Mouse (Mus musculus) intestine, embryonic 14.5 days (tissue): Measurements from ENCODE around the gene Chtop. TPM values are rescaled to one million over a fixed set of nuclear protein-coding genes. Genes with fewer than 3 reads are reported as not detected.

ENCODE experiments used
- ATAC-seq: fragments of 200-750 bp; cut with Nextera tagmentation; replicated peaks from 2 replicates; pipeline ENCODE4 v1.8.0; 2017; ENCODE audit warnings: low read depth, moderate number of reproducible peaks, moderate TSS enrichment, moderate library complexity; ENCODE audit not compliant: low FRiP score, low TSS enrichment
- DNase-seq: peaks from one replicate; pipeline ENCODE4 v3.0.0-alpha.2; 2018; ENCODE audit warnings: low spot score
- H3K27ac ChIP-seq: fragments of 300-500 bp; sonication (generic); 2 replicates; pipeline ENCODE4 v1.5.1; 2014; ENCODE audit warnings: low read depth, mild to moderate bottlenecking, control low read depth
- H3K27me3 ChIP-seq: fragments of 300-500 bp; sonication (generic); replicated peaks from 2 replicates; pipeline ENCODE4 v1.6.1; 2014; ENCODE audit warnings: low read length, control low read depth; ENCODE audit not compliant: control insufficient read depth, insufficient read depth
- H3K36me3 ChIP-seq: fragments of 300-500 bp; sonication (generic); 2 replicates; pipeline ENCODE4 v1.6.1; 2014; ENCODE audit warnings: low read length, control low read depth; ENCODE audit not compliant: control insufficient read depth, insufficient read depth
- H3K4me1 ChIP-seq: fragments of 300-500 bp; sonication (generic); replicated peaks from 2 replicates; pipeline ENCODE4 v1.6.1; 2014; ENCODE audit warnings: low read length, control low read depth, mixed read lengths; ENCODE audit not compliant: control insufficient read depth, insufficient read depth
- H3K4me2 ChIP-seq: fragments of 300-500 bp; sonication (generic); 2 replicates; pipeline ENCODE4 v1.6.1; 2014; ENCODE audit warnings: low read length
- H3K4me3 ChIP-seq: fragments of 300-500 bp; sonication (generic); 2 replicates; pipeline ENCODE4 v1.5.1; 2014; ENCODE audit warnings: low read depth, low read length, control low read depth, mixed read lengths
- H3K9ac ChIP-seq: fragments of 300-500 bp; sonication (generic); 2 replicates; pipeline ENCODE4 v1.6.1; 2014; ENCODE audit warnings: mild to moderate bottlenecking, low read length
- H3K9me3 ChIP-seq: fragments of 300-500 bp; sonication (generic); 2 replicates; pipeline ENCODE4 v1.6.1; 2016; ENCODE audit warnings: low read length, control low read depth; ENCODE audit not compliant: control insufficient read depth
- WGBS: fragments of 180-500 bp; shearing (Covaris S2); extraction: QIAGEN DNeasy Blood & Tissue Kit; methylation state at CpG from one replicate; pipeline ENCODE4 v1.1.7; 2014; 5-methylcytosine and 5-hydroxymethylcytosine counted together
- polyA plus RNA-seq: library from polyadenylated mRNA; unstranded; fragments of >200 nt; fragmentation: Nextera tagmentation; extraction: Ambion mirVana; gene quantifications from 2 replicates; pipeline ENCODE4 v1.2.1, GENCODE M21; 2014

The Chtop gene
- polyA plus RNA-seq, 1 experiment from 2014 or later: 87.0 TPM

GRCm38 (mm10) chr3:90535446-90535845, 26.1 kb upstream of the Chtop start:
- DNase-seq (no peak), ATAC-seq (no peak)
- H3K9ac ChIP-seq: no peak overlapping the region
- no peaks in the 10 kb centered on the region for H3K9me3 ChIP-seq
- H3K4me3 ChIP-seq: no peak overlapping the region
- H3K27ac ChIP-seq: no peak overlapping the region
- no peaks in the 10 kb centered on the region for H3K27me3 ChIP-seq
- peaks cover 8% of the 10 kb centered on the region for H3K4me1 ChIP-seq
- 83% methylated on average over 1 of the region's 1 CpGs for WGBS
- H3K36me3 ChIP-seq: no peaks in the 10 kb centered on the region
- no peak overlapping the region for H3K4me2 ChIP-seq

DNA sequence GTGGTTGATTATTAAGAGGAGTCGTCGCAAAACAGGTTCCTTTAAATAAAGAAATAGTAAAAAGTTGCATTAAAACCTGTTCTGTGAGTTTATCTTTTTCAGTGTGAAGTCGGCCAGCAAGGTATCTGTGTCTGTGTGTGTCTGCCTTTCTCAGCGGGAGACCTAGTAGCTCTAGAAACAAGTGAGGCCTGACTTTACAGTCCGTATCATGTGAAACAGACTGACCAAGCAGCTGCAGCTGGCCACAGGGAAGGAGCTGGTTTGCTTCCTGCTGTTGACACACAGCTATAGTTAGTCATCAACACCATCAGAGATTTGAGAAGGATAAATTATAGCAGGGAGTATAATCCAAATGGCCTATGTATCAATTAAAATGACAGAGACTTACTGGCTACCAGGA, 22.4 kb upstream of the Chtop start:
- Histone ChIP-seq H3K9me3 (no peaks in the 10 kb centered on the region), H3K36me3 (no peaks in the 10 kb centered on the region), H3K4me2 (no peak overlapping the region), H3K27me3 (no peaks in the 10 kb centered on the region), H3K4me3 (no peak overlapping the region), H3K27ac (no peak overlapping the region), H3K4me1 (no peaks in the 10 kb centered on the region), H3K9ac (no peak overlapping the region)
- DNase-seq (no peak), ATAC-seq (no peak)
- WGBS: 67% methylated on average over 5 of the region's 5 CpGs

GRCm38 (mm10) chr3:90527291-90527873, 18.1 kb upstream of the Chtop start:
- Histone ChIP-seq H3K4me2 (no peak overlapping the region), H3K9ac (no peak overlapping the region), H3K4me1 (no peaks in the 10 kb centered on the region), H3K36me3 (no peaks in the 10 kb centered on the region), H3K4me3 (no peak overlapping the region), H3K27me3 (no peaks in the 10 kb centered on the region), H3K27ac (no peak overlapping the region), H3K9me3 (no peaks in the 10 kb centered on the region)
- ATAC-seq (no peak), DNase-seq (no peak)
- 80% methylated on average over 7 of the region's 7 CpGs for WGBS

DNA sequence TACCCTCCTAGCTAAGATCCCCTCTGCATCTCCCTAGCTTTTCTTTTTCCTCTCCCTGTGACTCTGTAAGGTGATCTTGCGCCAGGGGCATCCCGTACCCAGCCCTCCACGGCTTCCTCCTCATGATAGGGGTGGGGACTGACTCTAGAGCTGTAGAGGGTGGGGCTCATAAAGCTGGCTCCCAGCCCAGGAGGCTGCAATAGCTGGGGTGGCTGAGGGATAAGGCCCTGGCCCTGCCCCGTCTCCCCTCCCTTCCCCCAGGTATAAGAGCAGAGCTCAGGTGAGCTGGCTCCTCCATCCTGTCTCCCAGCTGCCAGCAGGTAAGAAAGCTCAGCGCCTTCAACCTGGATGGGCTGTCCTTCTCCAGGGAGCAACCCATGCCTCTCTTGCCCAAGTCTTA, 17.3 kb upstream of the Chtop start, which contains the start of gene S100a14:
S100a14 (plus strand) TSS at position 277 of the 400 bp plus-strand sequence.
- DNase-seq (no peak), ATAC-seq (peak; percentile 87)
- Histone ChIP-seq H3K9ac (no peak within 1 kb of the TSS), H3K27ac (no peak within 1 kb of the TSS), H3K36me3 (no peaks in the 10 kb centered on the region), H3K4me1 (no peaks in the 10 kb centered on the region), H3K9me3 (no peaks in the 10 kb centered on the region), H3K4me2 (no peak within 1 kb of the TSS), H3K27me3 (no peaks in the 10 kb centered on the region), H3K4me3 (no peak within 1 kb of the TSS)
- WGBS: 59% methylated on average over 5 of the region's 5 CpGs

DNA sequence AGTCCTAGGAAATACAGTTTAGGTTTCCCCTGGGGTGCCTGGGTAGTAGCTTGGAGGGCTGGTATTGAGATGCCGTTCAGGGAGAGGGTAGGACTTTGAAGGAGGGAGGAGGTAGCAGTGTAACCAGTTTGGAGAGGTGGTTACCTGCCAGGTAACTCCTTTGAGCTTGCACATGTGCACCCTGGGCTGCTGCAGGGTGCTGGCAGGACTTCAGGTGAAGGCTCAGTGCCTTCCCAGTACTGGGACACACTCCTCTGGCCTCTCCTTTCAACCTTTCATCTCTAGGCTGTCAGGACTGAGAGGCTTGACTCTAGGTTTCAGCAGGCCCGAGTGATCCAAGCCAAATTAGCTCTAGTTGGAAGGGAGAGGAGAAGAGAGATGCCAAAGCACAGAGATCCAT, 16.8 kb upstream of the Chtop start:
- peak; percentile 20; the same call in 1 of the 2 replicates for ATAC-seq
- WGBS: 80% methylated on average over 2 of the region's 2 CpGs
- Histone ChIP-seq H3K4me3 (no peak overlapping the region), H3K4me1 (no peaks in the 10 kb centered on the region), H3K9me3 (no peaks in the 10 kb centered on the region), H3K27ac (no peak overlapping the region), H3K9ac (no peak overlapping the region), H3K27me3 (no peaks in the 10 kb centered on the region), H3K36me3 (no peaks in the 10 kb centered on the region), H3K4me2 (no peak overlapping the region)
- no peak for DNase-seq

DNA sequence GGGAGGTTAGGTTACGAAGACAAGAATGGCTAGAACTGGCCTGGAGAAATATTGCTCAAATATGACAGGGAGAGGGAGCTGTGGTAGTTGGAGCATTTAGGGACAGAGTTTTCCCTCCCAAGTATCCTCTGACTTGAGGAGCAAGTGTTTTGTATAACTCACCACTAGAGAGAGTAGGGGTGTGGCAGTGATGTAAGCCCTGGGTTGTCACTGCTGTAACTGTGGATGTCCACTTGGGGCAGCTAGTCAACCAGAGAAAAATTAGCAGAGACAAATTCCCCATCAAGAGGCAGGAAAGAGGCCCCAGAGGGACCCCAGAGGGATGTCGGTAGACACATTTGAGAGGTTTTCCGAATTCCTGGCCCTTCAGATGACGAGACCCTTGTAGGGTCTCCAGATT, 16.1 kb upstream of the Chtop start:
- WGBS: 56% methylated on average over 4 of the region's 4 CpGs
- no peaks in the 10 kb centered on the region for H3K27me3 ChIP-seq
- DNase-seq: no peak
- ATAC-seq: no peak
- H3K9me3 ChIP-seq: no peaks in the 10 kb centered on the region
- H3K27ac ChIP-seq: no peak overlapping the region
- H3K36me3 ChIP-seq: no peaks in the 10 kb centered on the region
- no peak overlapping the region for H3K4me2 ChIP-seq
- no peaks in the 10 kb centered on the region for H3K4me1 ChIP-seq
- H3K9ac ChIP-seq: no peak overlapping the region
- no peak overlapping the region for H3K4me3 ChIP-seq

DNA sequence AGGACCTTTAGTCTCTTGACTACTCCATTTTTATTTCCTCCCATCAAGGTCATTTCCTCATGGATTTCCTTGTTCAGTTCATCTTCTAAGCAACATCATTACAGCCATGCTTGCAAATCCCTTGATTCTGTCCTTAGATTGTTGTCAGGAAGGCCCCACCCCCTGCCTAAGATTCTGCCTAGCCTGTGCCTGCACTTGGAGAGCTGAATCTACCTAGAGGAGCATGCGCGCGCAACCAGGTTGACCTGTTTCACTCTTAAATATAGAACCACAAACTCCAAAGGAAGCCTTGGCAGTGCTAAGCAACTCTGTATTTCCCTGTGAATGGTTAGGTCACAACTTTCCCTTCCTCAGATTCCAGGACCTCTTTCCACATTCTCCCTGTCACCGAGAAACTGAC, 8.4 kb upstream of the Chtop start:
- Histone ChIP-seq H3K36me3 (no peaks in the 10 kb centered on the region), H3K4me3 (no peak overlapping the region), H3K27me3 (no peaks in the 10 kb centered on the region), H3K27ac (no peak overlapping the region), H3K4me2 (no peak overlapping the region), H3K9ac (no peak overlapping the region), H3K4me1 (peaks cover 7% of the 10 kb centered on the region; the same call in 1 of the 2 replicates), H3K9me3 (no peaks in the 10 kb centered on the region)
- ATAC-seq: no peak
- no peak for DNase-seq
- 70% methylated on average over 4 of the region's 4 CpGs for WGBS

- Histone ChIP-seq H3K27me3 (no peaks in the 10 kb centered on the region), H3K4me2 (peak overlapping the region; percentile 92; the same call in 1 of the 2 replicates), H3K4me1 (peaks cover 7% of the 10 kb centered on the region; the same call in 1 of the 2 replicates), H3K4me3 (no peak overlapping the region), H3K36me3 (0 out of 2 replicates have a peak, but pooled peaks cover 2% of the 10 kb centered on the region), H3K27ac (no peak overlapping the region), H3K9me3 (no peaks in the 10 kb centered on the region), H3K9ac (no peak overlapping the region)
- no peak for DNase-seq
- no peak for ATAC-seq
- 94% methylated on average over 4 of the region's 4 CpGs for WGBS
These were observed 6.5 kb upstream of the Chtop start for GRCm38 (mm10) chr3:90515789-90516188.

DNA sequence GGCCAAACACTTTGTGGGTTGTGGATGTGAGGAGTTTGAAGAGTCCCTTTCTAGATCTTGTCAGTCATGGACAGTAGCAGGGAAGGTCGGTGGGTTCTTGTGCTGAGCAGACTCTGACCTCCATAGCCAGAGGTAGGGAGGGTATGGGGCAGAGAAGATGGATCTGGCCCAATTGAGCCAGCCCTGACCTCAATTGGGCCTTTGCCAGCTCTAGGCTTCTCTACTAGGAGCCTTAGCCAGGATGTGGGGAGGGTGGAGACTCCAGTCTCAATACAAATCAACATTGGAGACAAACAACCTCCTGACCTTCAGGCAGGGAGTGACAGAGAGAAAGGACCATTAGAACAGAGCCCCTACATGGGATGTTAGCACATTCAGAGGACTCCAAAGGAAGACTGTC, 5.9 kb upstream of the Chtop start:
- Histone ChIP-seq H3K4me1 (peaks cover 7% of the 10 kb centered on the region; the same call in 1 of the 2 replicates), H3K9ac (peak overlapping the region; percentile 46), H3K4me3 (peak overlapping the region; percentile 37), H3K36me3 (0 out of 2 replicates have a peak, but pooled peaks cover 2% of the 10 kb centered on the region), H3K27me3 (no peaks in the 10 kb centered on the region), H3K4me2 (peak overlapping the region; percentile 92), H3K27ac (no peak overlapping the region), H3K9me3 (no peaks in the 10 kb centered on the region)
- DNase-seq: no peak
- WGBS: 30% methylated on average over 1 of the region's 1 CpGs
- 0 out of 2 replicates have a peak, but pooled peaks have one; percentile 20 for ATAC-seq
